Comparison of ENCODE assay signal across 8 mouse cellular contexts in genomic region chr7:139187771-139188633, GRCm38 (mm10). TPM values are rescaled to one million over a fixed set of nuclear protein-coding genes. Genes with fewer than 3 reads are reported as not detected.
DNase-seq lines count a peak whose midpoint lies in the region; ATAC-seq lines count a peak whose summit lies in the region.

No protein-coding gene starts in this region.

- peaks cover 11% of the 10 kb centered on the region for H3K4me1 ChIP-seq in hindbrain, embryonic 12.5 days

- WGBS in hindbrain, embryonic 12.5 days = under 1% methylated on average over 86 of the region's 94 CpGs

- peak overlapping the region; percentile 72 for H3K4me3 ChIP-seq in hindbrain, embryonic 12.5 days

- H3K27ac ChIP-seq in hindbrain, embryonic 12.5 days = peak overlapping the region; percentile 40; the same call in 1 of the 2 replicates

- no peaks in the 10 kb centered on the region for H3K36me3 ChIP-seq in hindbrain, embryonic 12.5 days

- peak overlapping the region; percentile 80 for H3K9ac ChIP-seq in hindbrain, embryonic 12.5 days

- DNase-seq in cerebellum, postnatal 10 days = peak; percentile 87 to 91
- peak; percentile 71 to 77 for DNase-seq in frontal cortex, postnatal 36 days (ENCODE audit: low spot score in 2 of 2)
- peak; percentile 64 to 67 for DNase-seq in layer of hippocampus, postnatal 25 days (ENCODE audit: extremely low spot score in 1 of 2, low spot score in 1 of 2)
- DNase-seq in lung, postnatal 25 days (ENCODE audit: low spot score) = peak; percentile 62
- DNase-seq in retina, embryonic 14.5 days (ENCODE audit: low spot score) = peak; percentile 86
- peak; percentile 66 for DNase-seq in urinary bladder, postnatal 25 days (ENCODE audit: low spot score)

- peak overlapping the region; percentile 96 for H3K4me2 ChIP-seq in hindbrain, embryonic 12.5 days (replicated peaks)

- ATAC-seq in activated CD4-positive, CD25-positive, alpha-beta regulatory T cell, adult 4 months = peak; percentile 77
- ATAC-seq in hindbrain, embryonic 12.5 days (ENCODE audit: low FRiP score) = peak; percentile 94

- no peaks in the 10 kb centered on the region for H3K9me3 ChIP-seq in hindbrain, embryonic 12.5 days (replicated peaks)

- H3K27me3 ChIP-seq in hindbrain, embryonic 12.5 days = peaks cover 42% of the 10 kb centered on the region

RNA-seq across cellular contexts. Expression of gene Lrrc27, which starts 24.8 kb away (rescaled TPM):
- polyA plus RNA-seq in activated CD4-positive, CD25-positive, alpha-beta regulatory T cell, adult 4 months (2017; shearing (Covaris generic)) = 1 to 10 TPM; 1.2 to 1.8 TPM
- 3.2 and 5.3 TPM in 2 replicates for polyA plus RNA-seq in hindbrain, embryonic 12.5 days (2016; fragmentation: Nextera tagmentation; extraction: Ambion mirVana)
- total RNA-seq in layer of hippocampus, postnatal 25 days (2021) = 1 to 10 TPM; 6.1 to 6.8 TPM

RNA-seq across cellular contexts. Expression of gene Stk32c, which starts 25.1 kb away (rescaled TPM):
- polyA plus RNA-seq in activated CD4-positive, CD25-positive, alpha-beta regulatory T cell, adult 4 months (2017; shearing (Covaris generic)) = under 1 TPM; 0.42 to 0.46 TPM
- polyA plus RNA-seq in hindbrain, embryonic 12.5 days (2016; fragmentation: Nextera tagmentation; extraction: Ambion mirVana) = 0.65 and 0.68 TPM in 2 replicates
- total RNA-seq in layer of hippocampus, postnatal 25 days (2021) = 100 to 1,000 TPM in 1 of 2 experiments, 10 to 100 TPM in 1; 92.1 to 104 TPM

Comparison
In these comparisons a context has a peak if more than half of its experiments do, and no peak if none do; other contexts are left out.
1. Peak in every context shown above with its lines: DNase-seq, ATAC-seq, H3K4me3 ChIP-seq and H3K27ac ChIP-seq.